ENCODE assay signal across 30 mouse cellular contexts in genomic region chr9:10366246-10366955, GRCm38 (mm10).
A peak's percentile ranks its signal among the peaks of the same experiment; 100 is the strongest.
DNase-seq lines count a peak whose midpoint lies in the region; ATAC-seq and TF ChIP-seq lines count a peak whose summit lies in the region.
"Had no signal": no experiment of that assay in that cellular context is flagged by ENCODE, and none has a peak within 500 bp of the region (broad histone marks: within the 10 kb centered on the region; RNA-seq: fewer than 3 reads in every experiment).

No protein-coding gene starts in this region.

- no peak for TF ChIP-seq CTCF in hindbrain, postnatal 0 days (IDR thresholded peaks at IDR 0.05; ENCODE audit: low read depth)

- H3K9me3 ChIP-seq in embryonic facial prominence, embryonic 11.5 days (replicated peaks; ENCODE audit: control insufficient read depth, low read length), result no peaks in the 10 kb centered on the region
- H3K9me3 ChIP-seq in embryonic facial prominence, embryonic 10.5 days, result no peaks in the 10 kb centered on the region
- H3K9me3 ChIP-seq in hindbrain, postnatal 0 days (ENCODE audit: low read length), result no peaks in the 10 kb centered on the region
- no peaks in the 10 kb centered on the region for H3K9me3 ChIP-seq in hindbrain, embryonic 16.5 days (ENCODE audit: control insufficient read depth, low read length)
- peaks cover 9% of the 10 kb centered on the region; the same call in 1 of the 2 replicates for H3K9me3 ChIP-seq in megakaryocyte, embryonic 14.5 days
- no peaks in the 10 kb centered on the region for H3K9me3 ChIP-seq in midbrain, embryonic 14.5 days (ENCODE audit: control insufficient read depth, low read length)
- H3K9me3 ChIP-seq in intestine, embryonic 15.5 days, result no peaks in the 10 kb centered on the region
- H3K9me3 ChIP-seq: forebrain, embryonic 13.5 days; hindbrain, embryonic 12.5 days; liver, embryonic 12.5 days; neural tube, embryonic 15.5 days; stomach, embryonic 15.5 days had no signal

- H3K27me3 ChIP-seq in embryonic facial prominence, embryonic 11.5 days (ENCODE audit: control insufficient read depth, insufficient read depth, low read length), result no peaks in the 10 kb centered on the region
- H3K27me3 ChIP-seq in embryonic facial prominence, embryonic 10.5 days (replicated peaks; ENCODE audit: low read depth, poor library complexity, severe bottlenecking), result no peaks in the 10 kb centered on the region
- no peaks in the 10 kb centered on the region for H3K27me3 ChIP-seq in hindbrain, postnatal 0 days (ENCODE audit: insufficient read depth, low read length)
- H3K27me3 ChIP-seq in hindbrain, embryonic 16.5 days (replicated peaks; ENCODE audit: control insufficient read depth, insufficient read depth, low read length), result no peaks in the 10 kb centered on the region
- no peaks in the 10 kb centered on the region for H3K27me3 ChIP-seq in megakaryocyte, embryonic 14.5 days (replicated peaks)
- H3K27me3 ChIP-seq in midbrain, embryonic 14.5 days (ENCODE audit: control insufficient read depth, insufficient read depth, low read length), result no peaks in the 10 kb centered on the region
- no peaks in the 10 kb centered on the region for H3K27me3 ChIP-seq in intestine, embryonic 15.5 days (replicated peaks)
- H3K27me3 ChIP-seq: CH12.LX; forebrain, embryonic 13.5 days; hindbrain, embryonic 12.5 days; liver, embryonic 12.5 days; neural tube, embryonic 15.5 days; stomach, embryonic 15.5 days had no signal

- no peaks in the 10 kb centered on the region for H3K36me3 ChIP-seq in embryonic facial prominence, embryonic 11.5 days (replicated peaks; ENCODE audit: control insufficient read depth, insufficient read depth, low read depth, low read length)
- H3K36me3 ChIP-seq in embryonic facial prominence, embryonic 10.5 days (replicated peaks), result no peaks in the 10 kb centered on the region
- H3K36me3 ChIP-seq in hindbrain, postnatal 0 days (ENCODE audit: insufficient read depth, low read length), result no peaks in the 10 kb centered on the region
- no peaks in the 10 kb centered on the region for H3K36me3 ChIP-seq in hindbrain, embryonic 16.5 days (ENCODE audit: control insufficient read depth, insufficient read depth, low read length)
- H3K36me3 ChIP-seq in megakaryocyte, embryonic 14.5 days (replicated peaks; ENCODE audit: low read length), result no peaks in the 10 kb centered on the region
- no peaks in the 10 kb centered on the region for H3K36me3 ChIP-seq in midbrain, embryonic 14.5 days (ENCODE audit: control insufficient read depth, insufficient read depth, low read length)
- H3K36me3 ChIP-seq in intestine, embryonic 15.5 days, result no peaks in the 10 kb centered on the region
- H3K36me3 ChIP-seq: hindbrain, embryonic 12.5 days; liver, embryonic 12.5 days; neural tube, embryonic 15.5 days; stomach, embryonic 15.5 days had no signal

- no peaks in the 10 kb centered on the region for H3K4me1 ChIP-seq in embryonic facial prominence, embryonic 11.5 days (ENCODE audit: control insufficient read depth, insufficient read depth, low read length)
- H3K4me1 ChIP-seq in embryonic facial prominence, embryonic 10.5 days, result no peaks in the 10 kb centered on the region
- no peaks in the 10 kb centered on the region for H3K4me1 ChIP-seq in hindbrain, postnatal 0 days (ENCODE audit: insufficient read depth, low read length)
- H3K4me1 ChIP-seq in hindbrain, embryonic 16.5 days (ENCODE audit: control insufficient read depth, insufficient read depth, low read depth, low read length), result no peaks in the 10 kb centered on the region
- no peaks in the 10 kb centered on the region for H3K4me1 ChIP-seq in megakaryocyte, embryonic 14.5 days
- no peaks in the 10 kb centered on the region for H3K4me1 ChIP-seq in midbrain, embryonic 14.5 days (ENCODE audit: control insufficient read depth, insufficient read depth, low read length)
- H3K4me1 ChIP-seq in intestine, embryonic 15.5 days (replicated peaks), result no peaks in the 10 kb centered on the region
- H3K4me1 ChIP-seq: forebrain, embryonic 13.5 days; hindbrain, embryonic 12.5 days; liver, embryonic 12.5 days; neural tube, embryonic 15.5 days; stomach, embryonic 15.5 days had no signal

- 0 out of 2 replicates have a peak, but pooled peaks have one; percentile 65 for ATAC-seq in embryonic facial prominence, embryonic 11.5 days (replicated peaks; ENCODE audit: insufficient number of reproducible peaks, low FRiP score, low TSS enrichment, low read depth)
- ATAC-seq in hindbrain, postnatal 0 days, result 0 out of 2 replicates have a peak, but pooled peaks have one; percentile 24
- no peak for ATAC-seq in hindbrain, embryonic 16.5 days
- ATAC-seq in megakaryocyte, adult 5-6 weeks (ENCODE audit: poor library complexity, severe bottlenecking), result no peak
- ATAC-seq in midbrain, embryonic 14.5 days (ENCODE audit: low FRiP score, low TSS enrichment), result peak; percentile 50
- ATAC-seq in intestine, embryonic 15.5 days, result no peak
- ATAC-seq: activated CD4-positive, CD25-positive, alpha-beta regulatory T cell, adult 4 months; forebrain, embryonic 13.5 days; liver, embryonic 12.5 days; liver, postnatal 0 days; lung, postnatal 0 days had no signal

- WGBS in embryonic facial prominence, embryonic 11.5 days, result 79% methylated on average over 6 of the region's 6 CpGs
- WGBS in embryonic facial prominence, embryonic 10.5 days, result 78% methylated on average over 6 of the region's 6 CpGs
- 73% methylated on average over 6 of the region's 6 CpGs for WGBS in hindbrain, postnatal 0 days
- 75% methylated on average over 6 of the region's 6 CpGs for WGBS in hindbrain, embryonic 16.5 days
- WGBS in midbrain, embryonic 14.5 days, result 74% methylated on average over 6 of the region's 6 CpGs
- 70% methylated on average over 6 of the region's 6 CpGs for WGBS in intestine, embryonic 15.5 days

- H3K4me2 ChIP-seq in embryonic facial prominence, embryonic 11.5 days (ENCODE audit: low read depth, low read length), result no peak overlapping the region
- no peak overlapping the region for H3K4me2 ChIP-seq in hindbrain, postnatal 0 days (ENCODE audit: low read depth, low read length)
- no peak overlapping the region for H3K4me2 ChIP-seq in hindbrain, embryonic 16.5 days (ENCODE audit: low read length)
- no peak overlapping the region for H3K4me2 ChIP-seq in midbrain, embryonic 14.5 days (ENCODE audit: low read length)
- H3K4me2 ChIP-seq in intestine, embryonic 15.5 days (replicated peaks), result no peak overlapping the region
- H3K4me2 ChIP-seq: forebrain, embryonic 13.5 days; hindbrain, embryonic 12.5 days; liver, embryonic 12.5 days; neural tube, embryonic 15.5 days; stomach, embryonic 15.5 days had no signal

- no peak overlapping the region for H3K27ac ChIP-seq in embryonic facial prominence, embryonic 11.5 days (replicated peaks; ENCODE audit: low read depth, low read length)
- H3K27ac ChIP-seq in embryonic facial prominence, embryonic 10.5 days (replicated peaks), result no peak overlapping the region
- no peak overlapping the region for H3K27ac ChIP-seq in hindbrain, postnatal 0 days
- H3K27ac ChIP-seq in hindbrain, embryonic 16.5 days (ENCODE audit: low read depth, low read length), result no peak overlapping the region
- H3K27ac ChIP-seq in midbrain, embryonic 14.5 days (replicated peaks; ENCODE audit: low read depth, low read length), result no peak overlapping the region
- H3K27ac ChIP-seq in intestine, embryonic 15.5 days, result no peak overlapping the region
- H3K27ac ChIP-seq: forebrain, embryonic 13.5 days; heart, adult 2 months; hindbrain, embryonic 12.5 days; liver, embryonic 12.5 days; macrophage; neural tube, embryonic 15.5 days; stomach, embryonic 15.5 days had no signal

- H3K4me3 ChIP-seq in embryonic facial prominence, embryonic 11.5 days (ENCODE audit: low read depth, low read length), result no peak overlapping the region
- H3K4me3 ChIP-seq in embryonic facial prominence, embryonic 10.5 days, result no peak overlapping the region
- H3K4me3 ChIP-seq in hindbrain, postnatal 0 days (ENCODE audit: low read length), result no peak overlapping the region
- no peak overlapping the region for H3K4me3 ChIP-seq in hindbrain, embryonic 16.5 days (ENCODE audit: low read length)
- H3K4me3 ChIP-seq in megakaryocyte, embryonic 14.5 days (replicated peaks), result peak overlapping the region; percentile 12
- H3K4me3 ChIP-seq in midbrain, embryonic 14.5 days (replicated peaks; ENCODE audit: low read depth, low read length), result no peak overlapping the region
- H3K4me3 ChIP-seq in intestine, embryonic 15.5 days (replicated peaks), result no peak overlapping the region
- H3K4me3 ChIP-seq: forebrain, embryonic 13.5 days; heart, adult 2 months; hindbrain, embryonic 12.5 days; liver, embryonic 12.5 days; neural tube, embryonic 15.5 days; stomach, embryonic 15.5 days had no signal

- DNase-seq in embryonic facial prominence, embryonic 11.5 days (ENCODE audit: low spot score), result no peak
- DNase-seq in embryonic facial prominence, embryonic 10.5 days (ENCODE audit: low spot score), result no peak
- no peak for DNase-seq in hindbrain, postnatal 0 days (ENCODE audit: low spot score)
- no peak for DNase-seq in midbrain, embryonic 14.5 days
- DNase-seq: adrenal gland, adult 2 months; adrenal gland, postnatal 36 days; cerebellum, adult 18-20 months; cerebellum, postnatal 10 days; gastrocnemius, postnatal 25 days; heart, adult 2 months; heart, postnatal 14 days; kidney, adult 9 months; layer of hippocampus, postnatal 36 days; left cerebral cortex, postnatal 4 days; liver, postnatal 0 days; retina, postnatal 1 day; right cerebral cortex, postnatal 25 days had no signal

- no peak overlapping the region for H3K9ac ChIP-seq in embryonic facial prominence, embryonic 11.5 days (replicated peaks; ENCODE audit: low read length)
- no peak overlapping the region for H3K9ac ChIP-seq in hindbrain, postnatal 0 days (replicated peaks; ENCODE audit: low read length)
- no peak overlapping the region for H3K9ac ChIP-seq in hindbrain, embryonic 16.5 days (ENCODE audit: low read depth, low read length)
- no peak overlapping the region for H3K9ac ChIP-seq in midbrain, embryonic 14.5 days (replicated peaks; ENCODE audit: low read length)
- no peak overlapping the region for H3K9ac ChIP-seq in intestine, embryonic 15.5 days
- H3K9ac ChIP-seq: forebrain, embryonic 13.5 days; hindbrain, embryonic 12.5 days; liver, embryonic 12.5 days; liver, postnatal 0 days; neural tube, embryonic 15.5 days; stomach, embryonic 15.5 days had no signal

Comparison
In these comparisons a context has a peak if more than half of its experiments do, and no peak if none do; other contexts are left out.
1. ATAC-seq: peak in embryonic facial prominence, embryonic 11.5 days (single experiment), hindbrain, postnatal 0 days (single experiment) and midbrain, embryonic 14.5 days (single experiment); none in hindbrain, embryonic 16.5 days (single experiment), megakaryocyte, adult 5-6 weeks (single experiment) and intestine, embryonic 15.5 days (single experiment).